Mouse (Mus musculus): ENCODE measurements around the gene Slc23a2. TPM values are rescaled to one million over a fixed set of nuclear protein-coding genes. Genes with fewer than 3 reads are reported as not detected.

The Slc23a2 gene
- polyA plus RNA-seq, 1 experiment from 2014 or later, result 8.9 TPM

GRCm38 (mm10) chr2:132027366-132027765, 117.5 kb downstream of the Slc23a2 start:
- no peak for TF ChIP-seq CTCF (IDR thresholded peaks at IDR 0.05; ENCODE audit: low read depth)
- Histone ChIP-seq H3K9ac (ENCODE audit: low read depth, low read length) (no peak overlapping the region), H3K36me3 (ENCODE audit: control insufficient read depth, insufficient read depth) (no peaks in the 10 kb centered on the region), H3K4me3 (ENCODE audit: low read depth, low read length) (no peak overlapping the region), H3K4me2 (replicated peaks; ENCODE audit: low read depth) (no peak overlapping the region), H3K27ac (ENCODE audit: low read depth, low read length) (no peak overlapping the region), H3K9me3 (ENCODE audit: control insufficient read depth) (no peaks in the 10 kb centered on the region), H3K4me1 (replicated peaks; ENCODE audit: control insufficient read depth, insufficient read depth, low read length) (no peaks in the 10 kb centered on the region), H3K27me3 (replicated peaks; ENCODE audit: control insufficient read depth, insufficient read depth, low read length) (peaks cover 4% of the 10 kb centered on the region)
- ATAC-seq, result no peak
- WGBS, result 66% methylated on average over 5 of the region's 5 CpGs

- no peaks in the 10 kb centered on the region for H3K4me1 ChIP-seq (replicated peaks; ENCODE audit: control insufficient read depth, insufficient read depth, low read length)
- H3K27ac ChIP-seq (ENCODE audit: low read depth, low read length), result no peak overlapping the region
- no peaks in the 10 kb centered on the region for H3K9me3 ChIP-seq (ENCODE audit: control insufficient read depth)
- H3K4me3 ChIP-seq (ENCODE audit: low read depth, low read length), result no peak overlapping the region
- 85% methylated on average over 4 of the region's 4 CpGs for WGBS
- no peak overlapping the region for H3K4me2 ChIP-seq (replicated peaks; ENCODE audit: low read depth)
- no peaks in the 10 kb centered on the region for H3K36me3 ChIP-seq (ENCODE audit: control insufficient read depth, insufficient read depth)
- TF ChIP-seq CTCF (IDR thresholded peaks at IDR 0.05; ENCODE audit: low read depth), result no peak
- H3K27me3 ChIP-seq (replicated peaks; ENCODE audit: control insufficient read depth, insufficient read depth, low read length), result no peaks in the 10 kb centered on the region; the same call in 1 of the 2 replicates
- H3K9ac ChIP-seq (ENCODE audit: low read depth, low read length), result no peak overlapping the region
- no peak for ATAC-seq
Measured at GRCm38 (mm10) chr2:132024028-132024427, 120.9 kb downstream of the Slc23a2 start.

- no peaks in the 10 kb centered on the region for H3K4me1 ChIP-seq (replicated peaks; ENCODE audit: control insufficient read depth, insufficient read depth, low read length)
- H3K4me3 ChIP-seq (ENCODE audit: low read depth, low read length), result no peak overlapping the region
- TF ChIP-seq CTCF (IDR thresholded peaks at IDR 0.05; ENCODE audit: low read depth), result no peak
- no peak overlapping the region for H3K4me2 ChIP-seq (replicated peaks; ENCODE audit: low read depth)
- no peak overlapping the region for H3K9ac ChIP-seq (ENCODE audit: low read depth, low read length)
- 62% methylated on average over 8 of the region's 8 CpGs for whole genome bisulfite sequencing
- ATAC-seq, result no peak
- H3K9me3 ChIP-seq (ENCODE audit: control insufficient read depth), result no peaks in the 10 kb centered on the region
- H3K36me3 ChIP-seq (ENCODE audit: control insufficient read depth, insufficient read depth), result no peaks in the 10 kb centered on the region
- H3K27ac ChIP-seq (ENCODE audit: low read depth, low read length), result no peak overlapping the region
- no peaks in the 10 kb centered on the region; the same call in 1 of the 2 replicates for H3K27me3 ChIP-seq (replicated peaks; ENCODE audit: control insufficient read depth, insufficient read depth, low read length)
Measured at GRCm38 (mm10) chr2:132022621-132023020, 122.3 kb downstream of the Slc23a2 start.

GRCm38 (mm10) chr2:132021616-132022015, 123.3 kb downstream of the Slc23a2 start:
- H3K36me3 ChIP-seq (ENCODE audit: control insufficient read depth, insufficient read depth), result no peaks in the 10 kb centered on the region
- no peak overlapping the region for H3K4me3 ChIP-seq (ENCODE audit: low read depth, low read length)
- H3K4me1 ChIP-seq (replicated peaks; ENCODE audit: control insufficient read depth, insufficient read depth, low read length), result no peaks in the 10 kb centered on the region
- no peak for TF ChIP-seq CTCF (IDR thresholded peaks at IDR 0.05; ENCODE audit: low read depth)
- H3K9ac ChIP-seq (ENCODE audit: low read depth, low read length), result no peak overlapping the region
- H3K27me3 ChIP-seq (replicated peaks; ENCODE audit: control insufficient read depth, insufficient read depth, low read length), result no peaks in the 10 kb centered on the region
- no peaks in the 10 kb centered on the region for H3K9me3 ChIP-seq (ENCODE audit: control insufficient read depth)
- no peak overlapping the region for H3K27ac ChIP-seq (ENCODE audit: low read depth, low read length)
- WGBS, result 67% methylated on average over 4 of the region's 4 CpGs
- ATAC-seq, result no peak
- no peak overlapping the region for H3K4me2 ChIP-seq (replicated peaks; ENCODE audit: low read depth)

- 51% methylated on average over 5 of the region's 5 CpGs for WGBS
- no peak overlapping the region for H3K27ac ChIP-seq (ENCODE audit: low read depth, low read length)
- TF ChIP-seq CTCF (IDR thresholded peaks at IDR 0.05; ENCODE audit: low read depth), result no peak
- H3K27me3 ChIP-seq (replicated peaks; ENCODE audit: control insufficient read depth, insufficient read depth, low read length), result no peaks in the 10 kb centered on the region
- H3K4me3 ChIP-seq (ENCODE audit: low read depth, low read length), result no peak overlapping the region
- no peak overlapping the region for H3K9ac ChIP-seq (ENCODE audit: low read depth, low read length)
- H3K36me3 ChIP-seq (ENCODE audit: control insufficient read depth, insufficient read depth), result no peaks in the 10 kb centered on the region
- no peak overlapping the region for H3K4me2 ChIP-seq (replicated peaks; ENCODE audit: low read depth)
- H3K9me3 ChIP-seq (ENCODE audit: control insufficient read depth), result no peaks in the 10 kb centered on the region
- H3K4me1 ChIP-seq (replicated peaks; ENCODE audit: control insufficient read depth, insufficient read depth, low read length), result no peaks in the 10 kb centered on the region
- no peak for ATAC-seq
Measured at GRCm38 (mm10) chr2:132020991-132021541, 123.8 kb downstream of the Slc23a2 start.

GRCm38 (mm10) chr2:132020420-132020819, 124.5 kb downstream of the Slc23a2 start:
- no peak overlapping the region for H3K4me2 ChIP-seq (replicated peaks; ENCODE audit: low read depth)
- no peaks in the 10 kb centered on the region for H3K36me3 ChIP-seq (ENCODE audit: control insufficient read depth, insufficient read depth)
- no peak for TF ChIP-seq CTCF (IDR thresholded peaks at IDR 0.05; ENCODE audit: low read depth)
- no peak overlapping the region for H3K4me3 ChIP-seq (ENCODE audit: low read depth, low read length)
- ATAC-seq, result no peak
- no peak overlapping the region for H3K27ac ChIP-seq (ENCODE audit: low read depth, low read length)
- H3K4me1 ChIP-seq (replicated peaks; ENCODE audit: control insufficient read depth, insufficient read depth, low read length), result no peaks in the 10 kb centered on the region
- H3K9ac ChIP-seq (ENCODE audit: low read depth, low read length), result no peak overlapping the region
- WGBS, result 69% methylated on average over 7 of the region's 7 CpGs
- no peaks in the 10 kb centered on the region for H3K27me3 ChIP-seq (replicated peaks; ENCODE audit: control insufficient read depth, insufficient read depth, low read length)
- no peaks in the 10 kb centered on the region for H3K9me3 ChIP-seq (ENCODE audit: control insufficient read depth)

GRCm38 (mm10) chr2:132019372-132019811, 125.5 kb downstream of the Slc23a2 start:
- H3K27me3 ChIP-seq (replicated peaks; ENCODE audit: control insufficient read depth, insufficient read depth, low read length), result no peaks in the 10 kb centered on the region
- no peak overlapping the region for H3K27ac ChIP-seq (ENCODE audit: low read depth, low read length)
- no peaks in the 10 kb centered on the region for H3K36me3 ChIP-seq (ENCODE audit: control insufficient read depth, insufficient read depth)
- no peak for ATAC-seq
- no peaks in the 10 kb centered on the region for H3K4me1 ChIP-seq (replicated peaks; ENCODE audit: control insufficient read depth, insufficient read depth, low read length)
- H3K4me3 ChIP-seq (ENCODE audit: low read depth, low read length), result no peak overlapping the region
- no peak overlapping the region for H3K4me2 ChIP-seq (replicated peaks; ENCODE audit: low read depth)
- 71% methylated on average over 3 of the region's 3 CpGs for WGBS
- TF ChIP-seq CTCF (IDR thresholded peaks at IDR 0.05; ENCODE audit: low read depth), result no peak
- H3K9ac ChIP-seq (ENCODE audit: low read depth, low read length), result no peak overlapping the region
- H3K9me3 ChIP-seq (ENCODE audit: control insufficient read depth), result no peaks in the 10 kb centered on the region
